Mouse (Mus musculus) midbrain, embryonic 10.5 days (tissue): Measurements from ENCODE around the gene Akirin1. TPM values are rescaled to one million over a fixed set of nuclear protein-coding genes. Genes with fewer than 3 reads are reported as not detected.
A peak's percentile ranks its signal among the peaks of the same experiment; 100 is the strongest.

ENCODE experiments used
- DNase-seq: peaks from one replicate; pipeline ENCODE4 v3.0.0-alpha.2; 2017; ENCODE audit warnings: low spot score
- H3K27ac ChIP-seq: fragments of 300-500 bp; sonication (generic); replicated peaks from 2 replicates; pipeline ENCODE4 v1.5.1; 2016; ENCODE audit warnings: mild to moderate bottlenecking
- H3K27me3 ChIP-seq: fragments of 300-500 bp; sonication (generic); 2 replicates; pipeline ENCODE4 v1.6.1; 2016; ENCODE audit warnings: low read depth, mild to moderate bottlenecking; ENCODE audit not compliant: poor library complexity, severe bottlenecking
- H3K36me3 ChIP-seq: fragments of 300-500 bp; sonication (generic); 2 replicates; pipeline ENCODE4 v1.6.1; 2016; ENCODE audit warnings: mild to moderate bottlenecking, moderate library complexity
- H3K4me1 ChIP-seq: fragments of 300-500 bp; sonication (generic); 2 replicates; pipeline ENCODE4 v1.6.1; 2016
- H3K4me3 ChIP-seq: fragments of 300-500 bp; sonication (generic); 2 replicates; pipeline ENCODE4 v1.5.1; 2016; ENCODE audit warnings: mild to moderate bottlenecking, moderate library complexity
- H3K9me3 ChIP-seq: fragments of 300-500 bp; sonication (generic); replicated peaks from 2 replicates; pipeline ENCODE4 v1.6.1; 2016; ENCODE audit warnings: mild to moderate bottlenecking
- WGBS: fragments of 180-500 bp; shearing (Covaris S2); methylation state at CpG from one replicate; pipeline ENCODE4 v1.1.7; 2016; 5-methylcytosine and 5-hydroxymethylcytosine counted together
- polyA plus RNA-seq: library from polyadenylated mRNA; unstranded; fragments of >200 nt; fragmentation: Nextera tagmentation; extraction: Ambion mirVana; gene quantifications from 2 replicates; pipeline ENCODE4 v1.2.1, GENCODE M21; 2016

The Akirin1 gene
- polyA plus RNA-seq, 1 experiment from 2014 or later, result 70.1 TPM

GRCm38 (mm10) chr4:123749484-123750130 is 538 bp downstream of the Akirin1 start:
- Histone ChIP-seq H3K4me1 (peaks cover 18% of the 10 kb centered on the region), H3K9me3 (no peaks in the 10 kb centered on the region), H3K27me3 (peaks cover 5% of the 10 kb centered on the region), H3K27ac (peak overlapping the region; percentile 92), H3K36me3 (0 out of 2 replicates have a peak, but pooled peaks cover 7% of the 10 kb centered on the region), H3K4me3 (peak overlapping the region; percentile 83)
- peak; percentile 50 for DNase-seq
- WGBS, result under 1% methylated on average over 55 of the region's 55 CpGs

DNA sequence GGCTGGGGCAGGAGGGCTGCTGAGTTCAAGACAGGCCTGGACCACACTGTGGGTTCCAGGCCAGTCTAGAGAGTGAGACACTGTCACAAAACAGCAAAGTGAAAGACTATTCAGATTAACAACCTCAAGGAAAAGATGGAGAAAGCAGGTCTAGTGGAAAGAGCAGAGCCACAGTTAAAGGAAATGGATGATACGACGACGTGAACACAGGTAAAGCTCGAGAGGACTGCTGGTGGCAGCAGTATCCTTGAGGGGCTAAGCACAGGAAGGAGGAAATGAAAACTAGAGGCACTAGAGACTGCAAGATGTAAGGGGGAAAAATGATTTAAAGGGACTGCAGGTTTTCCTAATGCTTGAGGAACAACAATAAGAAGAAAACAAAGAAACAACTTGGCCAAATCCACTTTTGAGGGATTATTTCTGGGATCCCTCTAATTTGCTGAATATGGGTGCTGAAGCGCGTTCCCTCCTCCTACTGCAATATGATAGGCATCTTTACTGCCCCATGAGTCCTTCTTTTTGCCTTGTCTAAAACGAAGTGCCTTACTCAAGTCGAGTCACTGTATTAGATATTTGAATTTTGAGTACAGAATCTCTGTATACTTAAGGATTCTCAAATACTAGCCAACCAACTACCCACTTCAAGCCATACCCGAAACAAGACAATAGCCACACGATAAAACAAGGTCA is 1.3 kb downstream of the Akirin1 start:
- Histone ChIP-seq H3K4me3 (peak overlapping the region; percentile 83), H3K9me3 (no peaks in the 10 kb centered on the region), H3K27me3 (peaks cover 5% of the 10 kb centered on the region), H3K27ac (peak overlapping the region; percentile 92), H3K36me3 (0 out of 2 replicates have a peak, but pooled peaks cover 7% of the 10 kb centered on the region), H3K4me1 (peaks cover 18% of the 10 kb centered on the region)
- no peak for DNase-seq
- 28% methylated on average over 10 of the region's 10 CpGs for WGBS

DNA sequence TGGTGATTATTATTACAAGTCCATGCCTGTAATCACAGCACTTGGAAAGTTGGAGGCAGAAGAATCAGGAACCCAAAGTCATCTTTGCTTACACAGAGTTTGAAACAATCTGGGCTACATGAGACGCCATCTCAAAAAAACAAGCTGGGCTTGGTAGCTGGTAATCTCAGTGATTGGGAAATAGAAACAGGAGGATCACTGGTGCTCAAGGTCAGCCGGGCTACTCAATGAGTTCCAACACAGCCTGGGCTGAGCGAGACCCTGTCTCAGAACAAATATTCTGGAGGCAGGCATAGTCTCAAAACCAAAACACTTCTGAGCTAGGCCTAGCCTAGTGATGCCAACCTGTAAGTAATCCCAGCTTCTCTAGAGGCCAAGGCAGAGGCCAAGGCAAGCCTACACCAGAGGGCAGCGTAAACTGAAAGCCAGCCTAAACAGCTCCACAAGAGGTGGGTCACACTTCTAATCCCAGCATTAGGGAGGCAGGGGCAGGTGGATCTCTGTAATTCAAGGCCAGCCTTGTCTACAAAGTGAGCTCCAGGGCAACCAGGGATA is 4.8 kb downstream of the Akirin1 start:
- 92% methylated on average over 4 of the region's 4 CpGs for WGBS

DNA sequence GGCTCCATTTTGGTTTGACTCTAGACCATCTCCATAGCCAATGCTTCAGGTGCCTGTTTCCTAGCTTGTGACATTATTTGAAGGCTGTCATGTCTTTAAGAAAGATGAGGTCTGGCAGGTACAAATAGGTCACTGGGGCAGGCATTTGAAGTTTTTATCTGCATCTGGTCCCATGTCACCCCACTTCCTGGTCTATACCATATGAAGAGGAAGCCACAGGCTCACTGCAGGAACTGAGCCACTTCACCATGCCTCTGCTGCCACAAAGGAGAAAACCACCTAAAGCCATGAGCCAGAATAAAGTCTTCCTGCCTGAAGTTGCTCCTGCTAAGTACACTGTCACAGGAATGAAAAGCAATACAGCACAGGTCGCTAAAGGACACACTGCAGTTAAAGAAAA is 7.3 kb downstream of the Akirin1 start:
- Histone ChIP-seq H3K36me3 (peaks cover 64% of the 10 kb centered on the region), H3K4me1 (no peaks in the 10 kb centered on the region)
- WGBS, result 90% methylated on average over 1 of the region's 1 CpGs

More for the DNA sequence above, 4.8 kb downstream of the Akirin1 start:
- Histone ChIP-seq H3K4me1 (peaks cover 13% of the 10 kb centered on the region), H3K36me3 (peaks cover 40% of the 10 kb centered on the region), H3K9me3 (no peaks in the 10 kb centered on the region), H3K4me3 (no peak overlapping the region), H3K27ac (no peak overlapping the region), H3K27me3 (no peaks in the 10 kb centered on the region)
- DNase-seq, result no peak

GRCm38 (mm10) chr4:123738708-123739107 is 11.4 kb downstream of the Akirin1 start:
- Histone ChIP-seq H3K27ac (no peak overlapping the region), H3K4me3 (no peak overlapping the region), H3K27me3 (no peaks in the 10 kb centered on the region), H3K36me3 (peaks cover 85% of the 10 kb centered on the region), H3K9me3 (no peaks in the 10 kb centered on the region), H3K4me1 (no peaks in the 10 kb centered on the region)
- DNase-seq, result no peak
- WGBS, result 97% methylated on average over 4 of the region's 4 CpGs

More for the DNA sequence above, 7.3 kb downstream of the Akirin1 start:
- H3K9me3 ChIP-seq, result no peaks in the 10 kb centered on the region
- H3K27ac ChIP-seq, result no peak overlapping the region
- H3K27me3 ChIP-seq, result no peaks in the 10 kb centered on the region
- no peak for DNase-seq
- H3K4me3 ChIP-seq, result no peak overlapping the region

DNA sequence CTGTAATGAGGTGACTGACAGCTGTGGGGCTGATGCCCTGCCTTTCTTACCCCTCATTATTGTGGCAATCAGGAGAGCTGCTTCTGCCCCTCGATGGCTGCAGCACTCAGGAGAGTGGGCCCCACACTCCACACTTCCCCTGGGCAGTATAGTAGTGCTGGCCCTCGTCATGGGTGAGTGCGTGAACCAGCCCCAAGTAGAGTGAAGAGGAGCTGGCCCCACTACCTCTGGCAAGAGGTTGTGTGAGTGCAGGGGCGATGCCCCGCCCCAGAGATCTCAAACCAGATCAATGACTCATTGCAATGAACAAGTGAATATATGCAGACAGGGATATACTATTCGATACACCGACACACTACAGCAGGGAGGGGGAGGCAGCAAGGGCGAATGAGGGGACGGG is 16.6 kb downstream of the Akirin1 start:
- Histone ChIP-seq H3K4me3 (no peak overlapping the region), H3K9me3 (no peaks in the 10 kb centered on the region), H3K36me3 (peaks cover 54% of the 10 kb centered on the region), H3K27me3 (no peaks in the 10 kb centered on the region), H3K27ac (no peak overlapping the region), H3K4me1 (no peaks in the 10 kb centered on the region)
- no peak for DNase-seq
- WGBS, result 95% methylated on average over 9 of the region's 9 CpGs

- no peak overlapping the region for H3K27ac ChIP-seq
- WGBS, result 81% methylated on average over 2 of the region's 2 CpGs
- H3K27me3 ChIP-seq, result no peaks in the 10 kb centered on the region
- peaks cover 48% of the 10 kb centered on the region for H3K36me3 ChIP-seq
- H3K9me3 ChIP-seq, result no peaks in the 10 kb centered on the region
- DNase-seq, result no peak
- no peaks in the 10 kb centered on the region for H3K4me1 ChIP-seq
- no peak overlapping the region for H3K4me3 ChIP-seq
Observed at GRCm38 (mm10) chr4:123732921-123733320, 17.2 kb downstream of the Akirin1 start.

DNA sequence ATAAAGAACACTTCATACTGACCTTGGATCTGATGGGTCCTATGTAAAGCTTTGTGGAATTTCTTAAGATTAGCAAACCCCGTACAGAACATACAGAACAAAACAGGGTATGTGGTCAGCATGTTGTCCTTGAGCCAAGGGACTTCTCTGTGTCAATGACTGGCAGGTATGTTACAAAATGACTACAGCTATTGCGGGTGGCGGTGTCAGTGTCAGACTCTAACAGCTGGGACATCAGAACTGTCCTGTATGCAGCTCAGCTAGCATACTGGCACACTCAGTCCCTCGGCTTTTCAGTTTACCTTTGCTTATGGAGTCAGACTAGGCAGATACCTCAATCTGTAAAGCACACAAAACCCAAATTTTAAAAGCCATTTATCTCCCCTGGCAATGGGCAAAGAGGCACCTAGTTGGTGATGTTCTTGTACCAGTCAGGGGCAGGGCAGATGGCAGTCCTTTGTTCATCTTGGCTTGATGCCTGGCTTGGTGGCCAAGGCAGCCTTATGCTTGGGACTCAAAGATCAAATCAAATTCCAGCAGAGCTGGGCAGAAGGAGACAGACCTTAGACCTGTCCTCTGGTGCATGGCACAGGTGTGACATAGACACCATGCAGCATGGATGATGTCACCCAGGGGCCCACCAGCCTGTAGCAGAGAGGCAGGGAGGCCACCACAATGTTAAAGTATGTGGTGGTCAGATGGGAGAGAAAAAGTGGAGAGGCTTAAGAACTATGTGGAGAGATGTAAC is 17.8 kb downstream of the Akirin1 start:
- no peaks in the 10 kb centered on the region for H3K4me1 ChIP-seq
- peaks cover 44% of the 10 kb centered on the region for H3K36me3 ChIP-seq
- no peak for DNase-seq
- H3K27ac ChIP-seq, result no peak overlapping the region
- 93% methylated on average over 4 of the region's 4 CpGs for WGBS
- H3K4me3 ChIP-seq, result no peak overlapping the region
- H3K9me3 ChIP-seq, result no peaks in the 10 kb centered on the region
- H3K27me3 ChIP-seq, result no peaks in the 10 kb centered on the region

DNA sequence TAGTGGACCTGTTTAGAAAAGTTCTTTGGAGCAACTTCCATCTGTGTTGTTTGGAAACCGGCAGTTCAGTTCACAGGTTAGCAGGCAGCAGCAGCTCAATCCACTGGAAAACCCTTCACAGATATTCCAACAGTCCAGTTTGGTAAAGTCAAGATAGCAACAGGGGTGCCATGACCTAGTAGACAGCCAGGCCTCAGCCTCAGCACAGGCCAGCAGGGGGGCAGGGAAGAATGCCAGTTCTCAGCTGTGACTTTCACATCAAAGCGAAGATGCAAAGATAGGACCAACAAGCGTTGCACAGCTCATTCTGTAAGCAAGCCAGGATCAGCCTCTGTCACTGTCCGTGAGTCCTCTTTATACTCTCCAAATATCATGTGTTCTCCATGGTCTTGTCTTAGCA is 28.4 kb downstream of the Akirin1 start:
- Histone ChIP-seq H3K9me3 (no peaks in the 10 kb centered on the region), H3K27ac (no peak overlapping the region), H3K27me3 (no peaks in the 10 kb centered on the region), H3K4me3 (no peak overlapping the region), H3K36me3 (no peaks in the 10 kb centered on the region), H3K4me1 (peaks cover 15% of the 10 kb centered on the region)
- no peak for DNase-seq
- WGBS, result 88% methylated on average over 4 of the region's 4 CpGs

DNA sequence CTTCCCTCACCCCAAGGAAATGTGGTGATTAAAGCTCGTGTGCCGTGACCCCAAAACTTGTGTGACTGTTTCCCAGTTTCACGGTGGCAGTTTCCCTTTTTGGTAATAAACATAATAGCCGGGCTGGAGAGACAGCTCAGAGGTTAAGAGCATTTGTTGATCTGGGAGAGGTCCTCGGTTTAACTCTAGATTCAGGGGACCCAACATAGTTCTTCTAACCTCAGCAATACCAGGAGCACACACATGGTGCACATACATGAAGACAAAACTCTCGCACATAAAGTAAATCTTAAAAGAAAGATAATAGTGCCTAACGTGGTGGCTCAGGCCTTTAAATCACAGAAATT is 31.7 kb downstream of the Akirin1 start:
- peaks cover 22% of the 10 kb centered on the region for H3K36me3 ChIP-seq
- H3K9me3 ChIP-seq, result no peaks in the 10 kb centered on the region
- 35% methylated on average over 7 of the region's 7 CpGs for WGBS
- DNase-seq, result no peak
- H3K27ac ChIP-seq, result peak overlapping the region; percentile 87
- H3K4me3 ChIP-seq, result peak overlapping the region; percentile 86
- peaks cover 19% of the 10 kb centered on the region for H3K4me1 ChIP-seq
- H3K27me3 ChIP-seq, result no peaks in the 10 kb centered on the region

- no peaks in the 10 kb centered on the region for H3K9me3 ChIP-seq
- peak within 1 kb of the TSS; percentile 87 for H3K27ac ChIP-seq
- peak within 1 kb of the TSS; percentile 86 for H3K4me3 ChIP-seq
- peaks cover 19% of the 10 kb centered on the region for H3K4me1 ChIP-seq
- WGBS, result under 1% methylated on average over 40 of the region's 40 CpGs
- H3K27me3 ChIP-seq, result no peaks in the 10 kb centered on the region
- peaks cover 27% of the 10 kb centered on the region for H3K36me3 ChIP-seq
- peak; percentile 95 for DNase-seq
Observed at GRCm38 (mm10) chr4:123717574-123718433, 32.3 kb downstream of the Akirin1 start, which contains the start of gene Ndufs5. Ndufs5 (minus strand) TSS chr4:123718202.

DNA sequence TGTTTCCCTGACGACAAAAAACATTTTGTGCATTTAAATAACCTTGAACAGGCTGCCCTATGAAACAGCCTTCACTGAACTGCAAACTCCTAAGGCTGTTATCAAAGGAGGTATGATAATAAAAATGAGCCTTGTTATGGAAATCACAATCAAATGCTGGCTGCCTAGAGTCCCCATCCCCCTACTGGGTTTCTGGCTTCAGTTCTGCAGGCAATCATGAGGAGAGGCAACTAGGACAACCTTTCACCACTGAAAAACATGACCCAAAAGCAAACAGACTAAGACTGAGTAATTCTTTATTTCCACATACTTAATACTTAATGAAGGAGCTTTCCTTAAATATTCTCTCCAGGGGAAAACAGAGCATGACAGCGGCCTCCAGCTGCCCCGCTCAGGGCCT is 37.7 kb downstream of the Akirin1 start:
- peaks cover 43% of the 10 kb centered on the region for H3K36me3 ChIP-seq
- no peaks in the 10 kb centered on the region for H3K27me3 ChIP-seq
- peaks cover 10% of the 10 kb centered on the region for H3K4me1 ChIP-seq
- WGBS, result 96% methylated on average over 3 of the region's 3 CpGs
- no peak overlapping the region for H3K27ac ChIP-seq
- no peak overlapping the region for H3K4me3 ChIP-seq
- DNase-seq, result no peak
- no peaks in the 10 kb centered on the region for H3K9me3 ChIP-seq
